Mouse (Mus musculus): ENCODE data around the gene Tmem161a. TPM values are rescaled to one million over a fixed set of nuclear protein-coding genes. Genes with fewer than 3 reads are reported as not detected.

The Tmem161a gene
- polyA plus RNA-seq (2015; fragmentation: Nextera tagmentation; extraction: Ambion mirVana), result 71.8 and 76.3 TPM in 2 replicates

GRCm38 (mm10) chr8:70172043-70172681 lies at the start of gene Tmem161a:
TSS of gene Tmem161a (plus strand) at chr8:70172356.
- peak within 1 kb of the TSS; percentile 76 for H3K27ac ChIP-seq
- 2% methylated on average over 27 of the region's 27 CpGs for WGBS

DNA sequence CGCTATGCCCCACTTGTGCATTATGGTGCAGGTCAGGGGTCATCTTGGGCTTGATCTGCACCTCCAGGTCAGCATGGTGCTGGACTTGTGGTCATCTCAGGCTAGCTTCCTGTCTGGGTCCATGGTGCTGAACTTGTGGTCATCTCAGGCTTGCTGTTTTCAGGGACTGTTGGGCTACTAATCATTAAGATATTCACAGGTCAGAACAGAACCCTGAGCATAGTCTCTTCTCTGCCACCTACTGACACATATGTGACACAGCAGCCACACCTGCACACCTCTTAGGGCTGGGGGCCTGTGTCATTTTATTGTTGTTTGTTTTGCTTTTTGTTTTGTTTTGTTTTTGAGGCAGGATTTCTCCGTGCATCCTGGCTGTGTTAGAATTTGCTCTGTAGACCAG lies 49.3 kb upstream of the Tmem161a start:
- Histone ChIP-seq H3K36me3 (no peaks in the 10 kb centered on the region), H3K9me3 (replicated peaks) (no peaks in the 10 kb centered on the region), H3K27me3 (peaks cover 60% of the 10 kb centered on the region), H3K4me1 (peaks cover 7% of the 10 kb centered on the region), H3K9ac (no peak overlapping the region), H3K4me2 (no peak overlapping the region), H3K4me3 (replicated peaks) (no peak overlapping the region), H3K27ac (no peak overlapping the region)
- no peak for ATAC-seq (replicated peaks; ENCODE audit: low FRiP score)
- WGBS, result 52% methylated on average over 2 of the region's 2 CpGs

More at GRCm38 (mm10) chr8:70172043-70172681, at the start of gene Tmem161a:
- ATAC-seq (replicated peaks; ENCODE audit: low FRiP score), result peak; percentile 96
- Histone ChIP-seq H3K36me3 (peaks cover 16% of the 10 kb centered on the region), H3K4me1 (peaks cover 26% of the 10 kb centered on the region), H3K4me3 (replicated peaks) (peak within 1 kb of the TSS; percentile 65), H3K9me3 (replicated peaks) (no peaks in the 10 kb centered on the region), H3K9ac (peak within 1 kb of the TSS; percentile 74), H3K27me3 (0 out of 2 replicates have a peak, but pooled peaks cover 4% of the 10 kb centered on the region), H3K4me2 (peak within 1 kb of the TSS; percentile 66)

GRCm38 (mm10) chr8:70124992-70125391 lies 47.2 kb upstream of the Tmem161a start:
- Histone ChIP-seq H3K9ac (no peak overlapping the region), H3K9me3 (replicated peaks) (no peaks in the 10 kb centered on the region), H3K4me3 (replicated peaks) (no peak overlapping the region), H3K27ac (no peak overlapping the region), H3K4me2 (no peak overlapping the region), H3K36me3 (no peaks in the 10 kb centered on the region), H3K4me1 (peaks cover 14% of the 10 kb centered on the region), H3K27me3 (peaks cover 38% of the 10 kb centered on the region)
- no peak for ATAC-seq (replicated peaks; ENCODE audit: low FRiP score)
- WGBS, result 62% methylated on average over 8 of the region's 8 CpGs

- Histone ChIP-seq H3K4me2 (no peak overlapping the region), H3K27me3 (peaks cover 14% of the 10 kb centered on the region), H3K36me3 (peaks cover 12% of the 10 kb centered on the region), H3K9ac (no peak overlapping the region), H3K4me1 (peaks cover 22% of the 10 kb centered on the region), H3K4me3 (replicated peaks) (no peak overlapping the region), H3K27ac (no peak overlapping the region), H3K9me3 (replicated peaks) (no peaks in the 10 kb centered on the region)
- no peak for ATAC-seq (replicated peaks; ENCODE audit: low FRiP score)
- 72% methylated on average over 3 of the region's 3 CpGs for WGBS
Measured at GRCm38 (mm10) chr8:70128435-70128834, 43.7 kb upstream of the Tmem161a start.

GRCm38 (mm10) chr8:70129309-70129952 lies 42.7 kb upstream of the Tmem161a start:
- H3K36me3 ChIP-seq, result peaks cover 22% of the 10 kb centered on the region
- WGBS, result 55% methylated on average over 9 of the region's 9 CpGs
- H3K9me3 ChIP-seq (replicated peaks), result no peaks in the 10 kb centered on the region
- H3K4me2 ChIP-seq, result no peak overlapping the region
- no peak overlapping the region for H3K9ac ChIP-seq
- H3K27ac ChIP-seq, result no peak overlapping the region
- H3K4me1 ChIP-seq, result peaks cover 22% of the 10 kb centered on the region
- no peak overlapping the region for H3K4me3 ChIP-seq (replicated peaks)
- H3K27me3 ChIP-seq, result peaks cover 9% of the 10 kb centered on the region
- ATAC-seq (replicated peaks; ENCODE audit: low FRiP score), result no peak

DNA sequence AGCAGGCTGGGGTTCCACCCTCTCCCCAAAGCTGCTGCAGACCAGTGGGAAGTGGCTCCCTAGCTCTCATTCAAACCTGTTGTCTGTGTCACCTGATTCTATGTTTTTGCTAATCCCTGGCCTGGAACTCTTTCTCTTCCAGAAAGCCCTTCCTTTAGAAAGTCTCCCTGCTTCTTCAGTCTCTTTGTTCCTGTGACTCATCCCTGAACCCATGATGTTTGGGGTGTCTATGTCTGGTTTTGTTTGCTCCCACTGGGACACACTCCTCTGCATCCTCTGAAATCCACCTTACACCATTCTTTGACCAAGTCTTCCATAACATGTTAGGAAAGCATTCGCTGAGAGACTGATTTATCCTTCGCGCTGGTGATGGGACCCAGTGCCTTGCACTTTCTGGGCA lies 42.1 kb upstream of the Tmem161a start:
- Histone ChIP-seq H3K4me1 (peaks cover 22% of the 10 kb centered on the region), H3K36me3 (peaks cover 28% of the 10 kb centered on the region), H3K9me3 (replicated peaks) (no peaks in the 10 kb centered on the region), H3K4me2 (no peak overlapping the region), H3K9ac (no peak overlapping the region), H3K27ac (no peak overlapping the region), H3K27me3 (peaks cover 6% of the 10 kb centered on the region), H3K4me3 (replicated peaks) (no peak overlapping the region)
- no peak for ATAC-seq (replicated peaks; ENCODE audit: low FRiP score)
- 84% methylated on average over 3 of the region's 3 CpGs for WGBS

GRCm38 (mm10) chr8:70131166-70131883 lies 40.8 kb upstream of the Tmem161a start, which contains the start of gene Nr2c2ap:
TSS of gene Nr2c2ap (plus strand) at chr8:70131333.
- H3K9me3 ChIP-seq (replicated peaks), result no peaks in the 10 kb centered on the region
- peak; percentile 78 for ATAC-seq (replicated peaks; ENCODE audit: low FRiP score)
- 1% methylated on average over 37 of the region's 37 CpGs for WGBS
- H3K4me3 ChIP-seq (replicated peaks), result peak within 1 kb of the TSS; percentile 89
- H3K36me3 ChIP-seq, result peaks cover 41% of the 10 kb centered on the region
- H3K27me3 ChIP-seq, result no peaks in the 10 kb centered on the region
- peak within 1 kb of the TSS; percentile 78 for H3K9ac ChIP-seq
- H3K4me1 ChIP-seq, result peaks cover 22% of the 10 kb centered on the region
- H3K4me2 ChIP-seq, result peak within 1 kb of the TSS; percentile 90
- H3K27ac ChIP-seq, result peak within 1 kb of the TSS; percentile 45

DNA sequence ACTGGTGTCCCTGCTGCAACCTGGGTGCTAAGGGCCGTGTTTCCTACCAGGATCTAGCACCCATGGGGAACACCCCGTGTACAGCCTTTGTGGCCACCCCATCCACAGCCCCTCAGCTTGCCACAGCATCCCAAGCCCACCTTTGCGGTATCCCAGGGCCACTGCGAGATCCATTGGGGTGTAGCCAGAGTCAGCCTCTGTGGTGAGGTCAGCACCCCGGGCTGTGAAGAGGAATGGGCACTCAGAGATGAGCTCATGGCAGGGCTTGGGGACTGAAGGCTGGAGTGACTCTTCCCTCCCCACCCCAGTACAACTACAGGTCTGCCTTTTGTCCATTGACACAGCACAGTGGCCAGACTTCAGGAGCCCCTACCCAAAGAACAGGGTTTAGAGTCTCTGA lies 38.1 kb upstream of the Tmem161a start:
- Histone ChIP-seq H3K9ac (no peak overlapping the region), H3K36me3 (peaks cover 54% of the 10 kb centered on the region), H3K27me3 (no peaks in the 10 kb centered on the region), H3K9me3 (replicated peaks) (no peaks in the 10 kb centered on the region), H3K4me1 (peaks cover 32% of the 10 kb centered on the region), H3K27ac (no peak overlapping the region), H3K4me2 (no peak overlapping the region), H3K4me3 (replicated peaks) (no peak overlapping the region)
- 91% methylated on average over 5 of the region's 5 CpGs for WGBS
- ATAC-seq (replicated peaks; ENCODE audit: low FRiP score), result no peak

DNA sequence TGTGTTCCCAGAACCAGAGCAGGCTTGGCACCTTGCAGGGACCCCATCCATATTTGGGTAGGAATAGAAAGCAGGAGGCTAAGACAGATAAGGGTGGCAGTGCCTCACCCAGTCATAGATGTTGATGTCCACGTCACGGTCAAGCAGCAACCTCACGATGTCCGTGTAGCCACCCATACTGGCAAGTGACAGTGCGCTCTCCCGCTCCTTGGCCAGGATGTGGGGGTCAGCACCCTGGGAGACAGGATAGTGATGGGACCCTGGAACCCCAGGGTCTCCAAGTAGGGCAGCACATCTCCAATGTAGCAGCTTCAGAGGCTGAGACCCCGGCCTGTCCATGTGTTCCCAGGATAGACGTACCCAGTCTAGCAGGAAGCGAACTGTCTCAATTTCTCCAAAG lies 37.2 kb upstream of the Tmem161a start:
- no peak for ATAC-seq (replicated peaks; ENCODE audit: low FRiP score)
- H3K4me3 ChIP-seq (replicated peaks), result no peak overlapping the region

DNA sequence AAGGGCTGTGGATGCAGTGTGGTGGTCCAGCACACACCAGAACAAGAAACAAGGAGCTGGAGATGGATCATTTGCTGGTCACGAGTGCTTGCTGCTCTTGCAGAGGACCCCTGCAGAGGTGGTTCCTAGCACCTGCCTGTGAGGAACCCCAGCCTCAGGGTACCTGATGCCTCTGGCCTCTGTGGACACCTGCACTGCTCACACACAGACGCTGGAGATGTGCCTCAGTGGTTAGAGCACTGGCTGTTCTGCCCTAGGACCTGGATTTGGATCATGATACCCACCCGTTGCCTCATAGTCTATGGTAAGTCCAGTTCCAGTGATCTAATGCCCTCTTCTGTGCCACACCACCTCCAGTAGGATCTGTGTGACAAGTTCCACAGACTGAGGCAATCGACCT lies 35.6 kb upstream of the Tmem161a start:
- H3K4me1 ChIP-seq, result peaks cover 29% of the 10 kb centered on the region
- no peak overlapping the region for H3K27ac ChIP-seq
- no peaks in the 10 kb centered on the region for H3K9me3 ChIP-seq (replicated peaks)
- no peak overlapping the region for H3K4me3 ChIP-seq (replicated peaks)
- no peaks in the 10 kb centered on the region for H3K27me3 ChIP-seq
- H3K36me3 ChIP-seq, result peaks cover 54% of the 10 kb centered on the region
- ATAC-seq (replicated peaks; ENCODE audit: low FRiP score), result no peak
- no peak overlapping the region for H3K9ac ChIP-seq
- no peak overlapping the region for H3K4me2 ChIP-seq
- WGBS, result 89% methylated on average over 4 of the region's 4 CpGs

More for the DNA sequence above, 37.2 kb upstream of the Tmem161a start:
- Histone ChIP-seq H3K36me3 (peaks cover 54% of the 10 kb centered on the region), H3K4me1 (peaks cover 24% of the 10 kb centered on the region), H3K9me3 (replicated peaks) (no peaks in the 10 kb centered on the region), H3K27ac (no peak overlapping the region), H3K4me2 (no peak overlapping the region), H3K9ac (no peak overlapping the region), H3K27me3 (no peaks in the 10 kb centered on the region)
- 92% methylated on average over 9 of the region's 9 CpGs for WGBS

DNA sequence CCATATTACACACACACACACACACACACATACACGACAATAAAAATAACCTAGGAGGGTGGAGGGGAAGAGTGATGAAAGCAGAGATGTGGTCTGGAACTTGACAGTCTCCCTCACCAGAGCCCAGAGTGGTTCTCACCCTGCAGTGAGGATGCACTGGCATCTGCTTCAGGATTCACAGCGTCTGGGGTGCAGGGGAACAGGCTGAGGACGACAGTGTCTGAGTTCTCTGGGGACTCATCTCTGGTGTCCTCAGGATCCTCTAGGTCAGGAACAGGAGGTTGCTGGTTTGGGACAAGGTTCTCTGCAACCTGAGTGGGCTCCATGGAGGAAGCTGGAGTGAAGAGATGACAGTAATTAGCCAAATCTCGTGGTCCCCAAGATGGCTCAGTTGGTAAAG lies 34.3 kb upstream of the Tmem161a start:
- peaks cover 21% of the 10 kb centered on the region for H3K4me1 ChIP-seq
- WGBS, result 81% methylated on average over 4 of the region's 4 CpGs
- no peak for ATAC-seq (replicated peaks; ENCODE audit: low FRiP score)
- H3K4me3 ChIP-seq (replicated peaks), result peak overlapping the region; percentile 76
- H3K36me3 ChIP-seq, result peaks cover 60% of the 10 kb centered on the region
- no peaks in the 10 kb centered on the region for H3K27me3 ChIP-seq
- no peak overlapping the region for H3K27ac ChIP-seq
- H3K9me3 ChIP-seq (replicated peaks), result no peaks in the 10 kb centered on the region
- H3K4me2 ChIP-seq, result peak overlapping the region; percentile 70
- peak overlapping the region; percentile 53; the same call in 1 of the 2 replicates for H3K9ac ChIP-seq
